Mouse (Mus musculus) stomach, embryonic 16.5 days (tissue): Measurements from ENCODE around the gene Pex5. TPM values are rescaled to one million over a fixed set of nuclear protein-coding genes. Genes with fewer than 3 reads are reported as not detected.

ENCODE experiments used
- ATAC-seq: fragments of 200-750 bp; cut with Nextera tagmentation; 2 replicates; pipeline ENCODE4 v1.8.0; 2017; ENCODE audit warnings: moderate number of reproducible peaks, moderate TSS enrichment; ENCODE audit not compliant: insufficient read depth, low FRiP score
- H3K27ac ChIP-seq: fragments of 300-500 bp; sonication (generic); 2 replicates; pipeline ENCODE4 v1.5.1; 2014; ENCODE audit warnings: low read length
- H3K27me3 ChIP-seq: fragments of 300-500 bp; sonication (generic); 2 replicates; pipeline ENCODE4 v1.6.1; 2014; ENCODE audit warnings: low read length, control low read depth, mixed read lengths; ENCODE audit not compliant: control insufficient read depth, insufficient read depth
- H3K36me3 ChIP-seq: fragments of 300-500 bp; sonication (generic); 2 replicates; pipeline ENCODE4 v1.6.1; 2014; ENCODE audit warnings: low read length; ENCODE audit not compliant: control insufficient read depth, insufficient read depth
- H3K4me1 ChIP-seq: fragments of 300-500 bp; sonication (generic); 2 replicates; pipeline ENCODE4 v1.6.1; 2014; ENCODE audit warnings: low read length, control low read depth, mixed read lengths; ENCODE audit not compliant: control insufficient read depth, insufficient read depth
- H3K4me2 ChIP-seq: fragments of 300-500 bp; sonication (generic); 2 replicates; pipeline ENCODE4 v1.6.1; 2014; ENCODE audit warnings: low read depth, low read length, mixed read lengths
- H3K4me3 ChIP-seq: fragments of 300-500 bp; sonication (generic); replicated peaks from 2 replicates; pipeline ENCODE4 v1.5.1; 2014; ENCODE audit warnings: mild to moderate bottlenecking, low read length
- H3K9ac ChIP-seq: fragments of 300-500 bp; sonication (generic); 2 replicates; pipeline ENCODE4 v1.6.1; 2014; ENCODE audit warnings: low read length
- H3K9me3 ChIP-seq: fragments of 300-500 bp; sonication (generic); replicated peaks from 2 replicates; pipeline ENCODE4 v1.6.1; 2016; ENCODE audit warnings: low read length, control low read depth; ENCODE audit not compliant: control insufficient read depth
- WGBS: fragments of 180-500 bp; shearing (Covaris S2); extraction: QIAGEN DNeasy Blood & Tissue Kit; methylation state at CpG from one replicate; pipeline ENCODE4 v1.1.7; 2014; 5-methylcytosine and 5-hydroxymethylcytosine counted together
- polyA plus RNA-seq: library from polyadenylated mRNA; unstranded; fragments of >200 nt; fragmentation: Nextera tagmentation; extraction: Ambion mirVana; gene quantifications from 2 replicates; pipeline ENCODE4 v1.2.1, GENCODE M21; 2015

Pex5 gene
- 43.1 and 45.6 TPM in 2 replicates for polyA plus RNA-seq

- H3K27ac ChIP-seq, result peak within 1 kb of the TSS; percentile 90
- H3K9ac ChIP-seq, result peak within 1 kb of the TSS; percentile 94
- no peaks in the 10 kb centered on the region for H3K36me3 ChIP-seq
- H3K4me2 ChIP-seq, result peak within 1 kb of the TSS; percentile 86
- peaks cover 10% of the 10 kb centered on the region for H3K4me1 ChIP-seq
- H3K4me3 ChIP-seq, result peak within 1 kb of the TSS; percentile 92
- peak; percentile 96 for ATAC-seq
- WGBS, result 1% methylated on average over 36 of the region's 36 CpGs
- H3K9me3 ChIP-seq, result no peaks in the 10 kb centered on the region
- H3K27me3 ChIP-seq, result no peaks in the 10 kb centered on the region
Measured at GRCm38 (mm10) chr6:124414927-124415325, at the start of gene Pex5. Gene Pex5 (minus strand): TSS chr6:124415067.

GRCm38 (mm10) chr6:124463881-124464291, 49.0 kb upstream of the Pex5 start:
- peak; percentile 19; the same call in 1 of the 2 replicates for ATAC-seq
- H3K4me1 ChIP-seq, result peaks cover 6% of the 10 kb centered on the region; the same call in 1 of the 2 replicates
- no peaks in the 10 kb centered on the region for H3K27me3 ChIP-seq
- no peak overlapping the region for H3K27ac ChIP-seq
- whole genome bisulfite sequencing, result 29% methylated on average over 8 of the region's 8 CpGs
- no peak overlapping the region for H3K9ac ChIP-seq
- peak overlapping the region; percentile 51 for H3K4me3 ChIP-seq
- no peaks in the 10 kb centered on the region for H3K9me3 ChIP-seq
- H3K4me2 ChIP-seq, result peak overlapping the region; percentile 84
- H3K36me3 ChIP-seq, result no peaks in the 10 kb centered on the region

- Histone ChIP-seq H3K4me1 (no peaks in the 10 kb centered on the region), H3K9ac (no peak overlapping the region), H3K36me3 (no peaks in the 10 kb centered on the region), H3K27ac (no peak overlapping the region), H3K4me3 (no peak overlapping the region), H3K4me2 (no peak overlapping the region), H3K27me3 (no peaks in the 10 kb centered on the region), H3K9me3 (no peaks in the 10 kb centered on the region)
- 76% methylated on average over 4 of the region's 4 CpGs for WGBS
- ATAC-seq, result no peak
Measured at GRCm38 (mm10) chr6:124459388-124459787, 44.5 kb upstream of the Pex5 start.

GRCm38 (mm10) chr6:124458505-124458904, 43.6 kb upstream of the Pex5 start:
- WGBS, result 84% methylated on average over 11 of the region's 11 CpGs
- H3K27me3 ChIP-seq, result no peaks in the 10 kb centered on the region
- no peaks in the 10 kb centered on the region for H3K36me3 ChIP-seq
- H3K4me3 ChIP-seq, result no peak overlapping the region
- no peak overlapping the region for H3K9ac ChIP-seq
- ATAC-seq, result no peak
- no peaks in the 10 kb centered on the region for H3K4me1 ChIP-seq
- no peaks in the 10 kb centered on the region for H3K9me3 ChIP-seq
- no peak overlapping the region for H3K27ac ChIP-seq
- no peak overlapping the region for H3K4me2 ChIP-seq

GRCm38 (mm10) chr6:124457827-124458226, 43.0 kb upstream of the Pex5 start:
- no peaks in the 10 kb centered on the region for H3K4me1 ChIP-seq
- ATAC-seq, result 0 out of 2 replicates have a peak, but pooled peaks have one; percentile 46
- H3K4me3 ChIP-seq, result no peak overlapping the region
- no peak overlapping the region for H3K9ac ChIP-seq
- 85% methylated on average over 5 of the region's 5 CpGs for WGBS
- no peak overlapping the region for H3K4me2 ChIP-seq
- no peaks in the 10 kb centered on the region for H3K9me3 ChIP-seq
- H3K36me3 ChIP-seq, result no peaks in the 10 kb centered on the region
- H3K27me3 ChIP-seq, result no peaks in the 10 kb centered on the region
- no peak overlapping the region for H3K27ac ChIP-seq

- ATAC-seq, result no peak
- WGBS, result 84% methylated on average over 5 of the region's 5 CpGs
- no peaks in the 10 kb centered on the region for H3K9me3 ChIP-seq
Measured at GRCm38 (mm10) chr6:124456243-124456642, 41.4 kb upstream of the Pex5 start.

DNA sequence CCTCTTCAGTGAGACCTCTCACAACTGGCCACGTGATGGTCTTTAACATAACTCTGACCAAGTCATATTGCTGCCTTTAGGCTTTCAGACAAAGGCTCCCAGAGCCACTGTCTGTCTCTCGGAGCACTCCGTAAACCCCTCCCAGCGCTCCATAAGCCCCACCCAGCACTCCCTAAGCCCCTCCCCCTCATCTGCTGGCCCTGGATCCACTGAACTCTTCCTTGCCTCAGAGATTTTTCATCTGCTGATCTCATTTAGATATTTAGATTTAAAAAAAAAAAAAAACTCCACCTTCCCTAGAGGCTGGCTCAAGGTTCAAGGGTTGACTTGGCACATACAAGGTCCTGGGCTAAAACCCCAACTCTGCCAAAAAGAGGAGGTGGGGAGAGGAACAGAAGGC, 38.9 kb upstream of the Pex5 start:
- Histone ChIP-seq H3K4me2 (no peak overlapping the region), H3K4me1 (no peaks in the 10 kb centered on the region), H3K36me3 (no peaks in the 10 kb centered on the region), H3K9me3 (no peaks in the 10 kb centered on the region), H3K4me3 (no peak overlapping the region), H3K27ac (no peak overlapping the region), H3K27me3 (no peaks in the 10 kb centered on the region), H3K9ac (no peak overlapping the region)
- no peak for ATAC-seq
- 53% methylated on average over 4 of the region's 4 CpGs for WGBS

More at GRCm38 (mm10) chr6:124456243-124456642, 41.4 kb upstream of the Pex5 start:
- Histone ChIP-seq H3K4me2 (no peak overlapping the region), H3K27ac (no peak overlapping the region), H3K27me3 (no peaks in the 10 kb centered on the region), H3K9ac (no peak overlapping the region), H3K4me3 (no peak overlapping the region), H3K4me1 (no peaks in the 10 kb centered on the region), H3K36me3 (no peaks in the 10 kb centered on the region)

DNA sequence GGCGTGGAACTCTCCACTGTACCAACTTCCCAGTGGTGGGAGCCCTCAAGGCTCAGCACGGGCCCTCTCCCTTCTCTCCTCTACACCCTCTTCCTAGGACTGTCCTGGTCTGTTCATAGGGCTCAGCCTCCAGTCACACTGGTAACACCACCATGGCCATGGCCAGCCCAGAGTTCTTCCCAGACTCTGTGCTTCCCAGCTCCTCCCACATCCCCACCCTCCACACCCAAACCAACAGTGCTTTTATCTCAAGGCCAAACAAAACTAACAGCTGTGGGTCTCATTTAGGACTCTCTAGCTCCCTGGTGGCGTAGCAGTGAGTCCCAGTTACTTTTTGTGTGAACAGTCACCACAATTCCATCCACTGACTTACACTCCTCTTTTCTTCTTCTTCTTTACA, 37.1 kb upstream of the Pex5 start:
- Histone ChIP-seq H3K27me3 (no peaks in the 10 kb centered on the region), H3K9ac (no peak overlapping the region), H3K9me3 (no peaks in the 10 kb centered on the region), H3K4me1 (no peaks in the 10 kb centered on the region), H3K4me3 (no peak overlapping the region), H3K36me3 (no peaks in the 10 kb centered on the region), H3K27ac (no peak overlapping the region), H3K4me2 (no peak overlapping the region)
- peak; percentile 45; the same call in 1 of the 2 replicates for ATAC-seq
- WGBS, result 45% methylated on average over 3 of the region's 3 CpGs

DNA sequence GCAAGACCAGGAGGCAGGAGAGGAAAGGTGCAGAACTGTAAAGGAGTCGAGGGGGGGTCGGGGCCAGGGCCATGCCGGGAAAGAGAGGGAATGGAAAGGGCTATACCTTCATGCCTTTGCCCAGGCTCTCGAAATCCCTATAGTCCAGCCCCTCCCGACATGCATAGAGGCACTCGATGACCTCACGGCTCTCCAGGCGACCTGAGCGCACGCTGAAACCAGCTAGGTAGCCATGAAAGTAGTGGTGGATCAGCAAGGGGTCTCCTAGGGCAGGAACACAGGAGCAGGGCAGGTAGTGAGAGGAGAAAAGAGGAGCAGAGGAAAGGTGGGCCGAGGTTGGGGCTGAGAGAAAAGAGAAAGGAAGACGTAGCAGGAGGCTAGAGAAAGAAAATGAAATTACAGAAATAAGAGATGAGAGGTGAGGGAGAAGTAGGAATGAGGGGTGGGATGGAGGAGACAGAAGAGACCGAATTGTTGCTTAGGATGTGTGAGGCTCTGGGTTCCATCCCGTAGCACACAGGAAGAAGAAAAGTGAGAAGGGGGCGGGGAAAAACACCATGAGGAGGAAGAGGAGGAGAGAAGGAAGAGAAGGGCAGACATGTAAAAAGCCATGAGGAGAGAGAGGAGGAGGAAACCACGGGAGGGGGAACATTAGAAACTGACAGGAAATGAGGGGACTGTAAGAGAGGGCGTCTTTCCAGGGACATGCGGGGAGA, 35.0 kb upstream of the Pex5 start:
- no peaks in the 10 kb centered on the region for H3K36me3 ChIP-seq
- H3K4me2 ChIP-seq, result no peak overlapping the region
- no peak overlapping the region for H3K9ac ChIP-seq
- H3K27ac ChIP-seq, result no peak overlapping the region
- no peaks in the 10 kb centered on the region for H3K9me3 ChIP-seq
- no peak overlapping the region for H3K4me3 ChIP-seq
- no peaks in the 10 kb centered on the region for H3K4me1 ChIP-seq
- ATAC-seq, result no peak
- no peaks in the 10 kb centered on the region for H3K27me3 ChIP-seq
- 79% methylated on average over 18 of the region's 18 CpGs for WGBS
